Mouse (Mus musculus) forebrain, embryonic 12.5 days (tissue): ENCODE results near the gene 4930518I15Rik. TPM values are rescaled to one million over a fixed set of nuclear protein-coding genes. Genes with fewer than 3 reads are reported as not detected.
"Not testable (repeated sequence)": the region's sequence is repeated elsewhere in the genome, so short reads cannot be mapped to it uniquely, and the experiment has no call there.

ENCODE experiments used
- ATAC-seq: fragments of 200-750 bp; cut with Nextera tagmentation; 2 replicates; pipeline ENCODE4 v1.8.0; 2017; ENCODE audit warnings: moderate TSS enrichment; ENCODE audit not compliant: low FRiP score
- H3K27ac ChIP-seq: fragments of 300-500 bp; sonication (generic); 2 replicates; pipeline ENCODE4 v1.5.1; 2016; ENCODE audit warnings: mild to moderate bottlenecking
- H3K27me3 ChIP-seq: fragments of 300-500 bp; sonication (generic); 2 replicates; pipeline ENCODE4 v1.6.1; 2016; ENCODE audit warnings: mild to moderate bottlenecking
- H3K36me3 ChIP-seq: fragments of 300-500 bp; sonication (generic); replicated peaks from 2 replicates; pipeline ENCODE4 v1.6.1; 2016; ENCODE audit warnings: mild to moderate bottlenecking
- H3K4me1 ChIP-seq: fragments of 300-500 bp; sonication (generic); 2 replicates; pipeline ENCODE4 v1.6.1; 2016
- H3K4me2 ChIP-seq: fragments of 300-500 bp; sonication (generic); 2 replicates; pipeline ENCODE4 v1.6.1; 2016; ENCODE audit warnings: mild to moderate bottlenecking, moderate library complexity
- H3K4me3 ChIP-seq: fragments of 300-500 bp; sonication (generic); replicated peaks from 2 replicates; pipeline ENCODE4 v1.5.1; 2016; ENCODE audit warnings: mild to moderate bottlenecking
- H3K9ac ChIP-seq: fragments of 300-500 bp; sonication (generic); 2 replicates; pipeline ENCODE4 v1.6.1; 2016; ENCODE audit warnings: mild to moderate bottlenecking
- H3K9me3 ChIP-seq: fragments of 300-500 bp; sonication (generic); 2 replicates; pipeline ENCODE4 v1.6.1; 2016
- WGBS: fragments of 180-500 bp; shearing (Covaris S2); methylation state at CpG from one replicate; pipeline ENCODE4 v1.1.7; 2016; 5-methylcytosine and 5-hydroxymethylcytosine counted together
- polyA plus RNA-seq: library from polyadenylated mRNA; unstranded; fragments of >200 nt; fragmentation: Nextera tagmentation; extraction: Ambion mirVana; gene quantifications from 2 replicates; pipeline ENCODE4 v1.2.1, GENCODE M21; 2016

Gene 4930518I15Rik
- polyA plus RNA-seq: 8.6 and 11.8 TPM in 2 replicates

- Histone ChIP-seq H3K4me1 (peaks cover 18% of the 10 kb centered on the region), H3K9ac (no peak within 1 kb of the TSS), H3K4me2 (no peak within 1 kb of the TSS), H3K36me3 (peaks cover 36% of the 10 kb centered on the region), H3K27me3 (no peaks in the 10 kb centered on the region), H3K4me3 (no peak within 1 kb of the TSS), H3K9me3 (no peaks in the 10 kb centered on the region), H3K27ac (0 out of 2 replicates have a peak within 1 kb of the TSS, but pooled peaks have one; percentile 2)
- WGBS: 92% methylated on average over 2 of the region's 2 CpGs
- no peak for ATAC-seq
Observed at GRCm38 (mm10) chr2:156857835-156858234, at the start of gene 4930518I15Rik. Gene 4930518I15Rik, minus strand, starts transcription at chr2:156857946.

GRCm38 (mm10) chr2:156905931-156906330 lies 48.2 kb upstream of the 4930518I15Rik start:
- not testable (repeated sequence) for H3K36me3 ChIP-seq, H3K27ac ChIP-seq
- WGBS: 42% methylated on average over 4 of the region's 4 CpGs

GRCm38 (mm10) chr2:156904976-156905717 lies 47.4 kb upstream of the 4930518I15Rik start:
- Histone ChIP-seq H3K36me3 (no peaks in the 10 kb centered on the region), H3K9ac (no peak overlapping the region), H3K27ac (no peak overlapping the region), H3K4me3 (no peak overlapping the region), H3K27me3 (no peaks in the 10 kb centered on the region), H3K9me3 (no peaks in the 10 kb centered on the region), H3K4me2 (no peak overlapping the region), H3K4me1 (no peaks in the 10 kb centered on the region)
- no peak for ATAC-seq
- 29% methylated on average over 6 of the region's 6 CpGs for WGBS

More at GRCm38 (mm10) chr2:156905931-156906330, 48.2 kb upstream of the 4930518I15Rik start:
- H3K9me3 ChIP-seq, H3K4me3 ChIP-seq, H3K4me2 ChIP-seq, H3K4me1 ChIP-seq, H3K27me3 ChIP-seq, H3K9ac ChIP-seq, ATAC-seq: not testable (repeated sequence)

- WGBS: 50% methylated on average over 2 of the region's 2 CpGs
Observed at GRCm38 (mm10) chr2:156903367-156903766, 45.6 kb upstream of the 4930518I15Rik start.

GRCm38 (mm10) chr2:156902411-156902810 lies 44.7 kb upstream of the 4930518I15Rik start:
- H3K4me1 ChIP-seq, H3K36me3 ChIP-seq, H3K27ac ChIP-seq, H3K9me3 ChIP-seq, H3K27me3 ChIP-seq, ATAC-seq, H3K9ac ChIP-seq, H3K4me2 ChIP-seq, H3K4me3 ChIP-seq: not testable (repeated sequence)
- 71% methylated on average over 3 of the region's 4 CpGs for WGBS

More at GRCm38 (mm10) chr2:156903367-156903766, 45.6 kb upstream of the 4930518I15Rik start:
- Histone ChIP-seq H3K4me3 (no peak overlapping the region), H3K27ac (no peak overlapping the region), H3K4me1 (no peaks in the 10 kb centered on the region), H3K9me3 (no peaks in the 10 kb centered on the region), H3K27me3 (0 out of 2 replicates have a peak, but pooled peaks cover 2% of the 10 kb centered on the region), H3K9ac (no peak overlapping the region), H3K36me3 (no peaks in the 10 kb centered on the region), H3K4me2 (no peak overlapping the region)
- ATAC-seq: no peak

GRCm38 (mm10) chr2:156901883-156902282 lies 44.1 kb upstream of the 4930518I15Rik start:
- Histone ChIP-seq H3K4me3 (no peak overlapping the region), H3K4me2 (no peak overlapping the region), H3K9me3 (no peaks in the 10 kb centered on the region), H3K27ac (no peak overlapping the region), H3K4me1 (no peaks in the 10 kb centered on the region), H3K27me3 (0 out of 2 replicates have a peak, but pooled peaks cover 2% of the 10 kb centered on the region), H3K36me3 (no peaks in the 10 kb centered on the region), H3K9ac (no peak overlapping the region)
- no peak for ATAC-seq
- WGBS: 78% methylated on average over 6 of the region's 6 CpGs

GRCm38 (mm10) chr2:156901344-156901743 lies 43.6 kb upstream of the 4930518I15Rik start:
- no peak overlapping the region for H3K9ac ChIP-seq
- H3K4me1 ChIP-seq: no peaks in the 10 kb centered on the region
- no peak overlapping the region for H3K4me3 ChIP-seq
- H3K9me3 ChIP-seq: no peaks in the 10 kb centered on the region
- H3K4me2 ChIP-seq: no peak overlapping the region
- WGBS: 85% methylated on average over 2 of the region's 2 CpGs
- no peak overlapping the region for H3K27ac ChIP-seq
- H3K27me3 ChIP-seq: 0 out of 2 replicates have a peak, but pooled peaks cover 2% of the 10 kb centered on the region
- no peak for ATAC-seq
- no peaks in the 10 kb centered on the region for H3K36me3 ChIP-seq

- H3K4me2 ChIP-seq: no peak overlapping the region
Observed at GRCm38 (mm10) chr2:156899184-156899583, 41.4 kb upstream of the 4930518I15Rik start.

GRCm38 (mm10) chr2:156898374-156898773 lies 40.6 kb upstream of the 4930518I15Rik start:
- no peaks in the 10 kb centered on the region for H3K4me1 ChIP-seq
- no peak overlapping the region for H3K4me2 ChIP-seq
- no peak overlapping the region for H3K9ac ChIP-seq
- 0 out of 2 replicates have a peak, but pooled peaks cover 2% of the 10 kb centered on the region for H3K27me3 ChIP-seq
- no peak for ATAC-seq
- no peaks in the 10 kb centered on the region for H3K36me3 ChIP-seq
- no peak overlapping the region for H3K4me3 ChIP-seq
- no peak overlapping the region for H3K27ac ChIP-seq
- 79% methylated on average over 4 of the region's 4 CpGs for WGBS
- H3K9me3 ChIP-seq: no peaks in the 10 kb centered on the region

More at GRCm38 (mm10) chr2:156899184-156899583, 41.4 kb upstream of the 4930518I15Rik start:
- H3K4me3 ChIP-seq: no peak overlapping the region
- H3K27me3 ChIP-seq: 0 out of 2 replicates have a peak, but pooled peaks cover 2% of the 10 kb centered on the region
- H3K9ac ChIP-seq: no peak overlapping the region
- H3K9me3 ChIP-seq: no peaks in the 10 kb centered on the region
- 84% methylated on average over 4 of the region's 4 CpGs for WGBS
- H3K4me1 ChIP-seq: no peaks in the 10 kb centered on the region
- H3K27ac ChIP-seq: no peak overlapping the region
- no peaks in the 10 kb centered on the region for H3K36me3 ChIP-seq
- no peak for ATAC-seq

- Histone ChIP-seq H3K27ac (no peak overlapping the region), H3K9me3 (no peaks in the 10 kb centered on the region), H3K4me1 (peaks cover 5% of the 10 kb centered on the region; the same call in 1 of the 2 replicates), H3K36me3 (no peaks in the 10 kb centered on the region), H3K27me3 (0 out of 2 replicates have a peak, but pooled peaks cover 5% of the 10 kb centered on the region), H3K4me2 (no peak overlapping the region), H3K9ac (no peak overlapping the region), H3K4me3 (no peak overlapping the region)
- ATAC-seq: no peak
- 88% methylated on average over 9 of the region's 9 CpGs for WGBS
Observed at GRCm38 (mm10) chr2:156897034-156897433, 39.3 kb upstream of the 4930518I15Rik start.

GRCm38 (mm10) chr2:156896384-156896914 lies 38.7 kb upstream of the 4930518I15Rik start:
- H3K9ac ChIP-seq: no peak overlapping the region
- H3K27me3 ChIP-seq: 0 out of 2 replicates have a peak, but pooled peaks cover 5% of the 10 kb centered on the region
- H3K4me1 ChIP-seq: peaks cover 8% of the 10 kb centered on the region; the same call in 1 of the 2 replicates
- ATAC-seq: no peak
- 82% methylated on average over 9 of the region's 9 CpGs for WGBS
- H3K27ac ChIP-seq: no peak overlapping the region
- H3K9me3 ChIP-seq: no peaks in the 10 kb centered on the region
- no peak overlapping the region for H3K4me3 ChIP-seq
- no peak overlapping the region for H3K4me2 ChIP-seq
- H3K36me3 ChIP-seq: no peaks in the 10 kb centered on the region

GRCm38 (mm10) chr2:156894496-156895265 lies 36.9 kb upstream of the 4930518I15Rik start:
- no peak overlapping the region for H3K9ac ChIP-seq
- H3K4me2 ChIP-seq: no peak overlapping the region
- no peak overlapping the region for H3K27ac ChIP-seq
- H3K4me1 ChIP-seq: peaks cover 8% of the 10 kb centered on the region; the same call in 1 of the 2 replicates
- WGBS: 90% methylated on average over 15 of the region's 15 CpGs
- 0 out of 2 replicates have a peak, but pooled peaks cover 5% of the 10 kb centered on the region for H3K27me3 ChIP-seq
- H3K9me3 ChIP-seq: no peaks in the 10 kb centered on the region
- H3K36me3 ChIP-seq: no peaks in the 10 kb centered on the region
- H3K4me3 ChIP-seq: no peak overlapping the region
- no peak for ATAC-seq
